Mouse (Mus musculus): ENCODE results near the gene Platr17. TPM values are rescaled to one million over a fixed set of nuclear protein-coding genes. Genes with fewer than 3 reads are reported as not detected.
"Not testable (repeated sequence)": the region's sequence is repeated elsewhere in the genome, so short reads cannot be mapped to it uniquely, and the experiment has no call there.

Platr17 gene
- total RNA-seq, 2 experiments from 2014 or later, result not detected

GRCm38 (mm10) chr17:33940981-33941380 lies 36.0 kb downstream of the Platr17 start:
- peak; percentile 52 to 62 for DNase-seq

GRCm38 (mm10) chr17:33941381-33941780 lies 36.4 kb downstream of the Platr17 start:
- DNase-seq, result no peak

- DNase-seq, result no peak
Measured at GRCm38 (mm10) chr17:33943454-33943853, 38.5 kb downstream of the Platr17 start.

- DNase-seq, result no peak
Measured at GRCm38 (mm10) chr17:33947430-33948089, 42.6 kb downstream of the Platr17 start.

- no peak for DNase-seq
Measured at GRCm38 (mm10) chr17:33948090-33948904, 43.4 kb downstream of the Platr17 start.

- peak; percentile 57 to 65 for DNase-seq
Measured at GRCm38 (mm10) chr17:33948905-33949537, 44.1 kb downstream of the Platr17 start.

GRCm38 (mm10) chr17:33950131-33950625 lies 45.2 kb downstream of the Platr17 start:
- DNase-seq, result no peak

GRCm38 (mm10) chr17:33951021-33951946 lies 46.3 kb downstream of the Platr17 start, which contains the start of gene B3galt4:
TSS of gene B3galt4 (minus strand) at chr17:33951488.
- DNase-seq, result peak; percentile 86 to 90

GRCm38 (mm10) chr17:33952015-33952414 lies 47.1 kb downstream of the Platr17 start:
- not testable (repeated sequence) for DNase-seq

- no peak for DNase-seq
Measured at GRCm38 (mm10) chr17:33952879-33953278, 47.9 kb downstream of the Platr17 start.

- no peak for DNase-seq
Measured at GRCm38 (mm10) chr17:33953310-33953709, 48.4 kb downstream of the Platr17 start.

- DNase-seq, result no peak
Measured at GRCm38 (mm10) chr17:33953961-33954565, 49.1 kb downstream of the Platr17 start.

GRCm38 (mm10) chr17:33954646-33955554 lies 50.0 kb downstream of the Platr17 start:
- peak in 1 of 2 experiments; percentile 46 for DNase-seq

- peak; percentile 91 to 92 for DNase-seq
Measured at GRCm38 (mm10) chr17:33955555-33956214, 50.8 kb downstream of the Platr17 start, which contains the start of the genes Vps52 and Rps18. TSS of gene Vps52 (plus strand) at chr17:33955812. TSS of gene Rps18 (minus strand) at chr17:33956001.

Small RNA genes lying within 50 kb of the gene (microRNA-seq; reads per million reads assigned to microRNA genes)
- gene Gm27740, result not detected

Other genes with a start within 250 kb of the Platr17 start
- gene Hnrnpm, start 218.3 kb upstream of the Platr17 start, total RNA-seq (2021), result 100 to 1,000 TPM; 136 to 171 TPM
- 100 to 1,000 TPM in 1 of 2 experiments, 10 to 100 TPM in 1; 92.9 to 119 TPM for gene March2, start 186.5 kb upstream of the Platr17 start, total RNA-seq (2021)
- gene Rab11b, start 144.6 kb upstream of the Platr17 start, total RNA-seq (2021), result 100 to 1,000 TPM; 231 to 299 TPM
- 100 to 1,000 TPM in 1 of 2 experiments, 10 to 100 TPM in 1; 62.7 to 110 TPM for gene Angptl4, start 123.3 kb upstream of the Platr17 start, total RNA-seq (2021)
- 10 to 100 TPM; 72.2 to 90.5 TPM for gene Kank3, start 94.6 kb upstream of the Platr17 start, total RNA-seq (2021)
- gene Rps28, start 80.6 kb upstream of the Platr17 start, total RNA-seq (2021), result 1,000 to 10,000 TPM; 1,486 to 1,511 TPM
- gene Ndufa7, start 80.6 kb upstream of the Platr17 start, total RNA-seq (2021), result 100 to 1,000 TPM; 432 to 487 TPM
- 10 to 100 TPM; 30.8 to 47.3 TPM for gene Cd320, start 62.0 kb upstream of the Platr17 start, total RNA-seq (2021)
- gene Gm7029, start 31.3 kb upstream of the Platr17 start, total RNA-seq (2021), result not detected
- 1 to 10 TPM; 3.3 to 4.4 TPM for gene Kifc1, start 14.5 kb upstream of the Platr17 start, total RNA-seq (2021)
- 10 to 100 TPM; 29.2 to 30.2 TPM for gene Daxx, start 4.3 kb downstream of the Platr17 start, total RNA-seq (2021)
- gene Tapbp, start 10.8 kb downstream of the Platr17 start, total RNA-seq (2021), result 100 to 1,000 TPM; 178 to 181 TPM
- 10 to 100 TPM; 26.5 to 36.1 TPM for gene Zbtb22, start 10.8 kb downstream of the Platr17 start, total RNA-seq (2021)
- gene Rgl2, start 24.4 kb downstream of the Platr17 start, total RNA-seq (2021), result 10 to 100 TPM; 37.0 to 45.9 TPM
- gene Pfdn6, start 35.2 kb downstream of the Platr17 start, total RNA-seq (2021), result 10 to 100 TPM; 89.2 to 90.6 TPM
- 10 to 100 TPM; 34.4 to 34.9 TPM for gene Wdr46, start 35.5 kb downstream of the Platr17 start, total RNA-seq (2021)
- gene B3galt4, start 46.4 kb downstream of the Platr17 start, total RNA-seq (2021), result 1 to 10 TPM; 4.0 to 6.6 TPM
- gene Vps52, start 50.7 kb downstream of the Platr17 start, total RNA-seq (2021), result 10 to 100 TPM; 53.4 to 59.9 TPM
- 100 to 1,000 TPM; 791 to 792 TPM for gene Rps18, start 50.9 kb downstream of the Platr17 start, total RNA-seq (2021)
- gene H2-K1, start 95.2 kb downstream of the Platr17 start, total RNA-seq (2021), result 100 to 1,000 TPM; 459 to 574 TPM
- 10 to 100 TPM; 43.8 to 48.3 TPM for gene Ring1, start 119.5 kb downstream of the Platr17 start, total RNA-seq (2021)
- gene H2-Ke6, start 122.9 kb downstream of the Platr17 start, total RNA-seq (2021), result 100 to 1,000 TPM; 243 to 247 TPM
- gene Slc39a7, start 126.5 kb downstream of the Platr17 start, total RNA-seq (2021), result 100 to 1,000 TPM; 165 to 198 TPM
- 10 to 100 TPM; 53.5 to 55.7 TPM for gene Rxrb, start 126.7 kb downstream of the Platr17 start, total RNA-seq (2021)
- gene Col11a2, start 134.3 kb downstream of the Platr17 start, total RNA-seq (2021), result 1 to 10 TPM; 1.2 to 2.2 TPM
- gene H2-Oa, start 187.2 kb downstream of the Platr17 start, total RNA-seq (2021), result not detected
- gene H2-DMa, start 214.4 kb downstream of the Platr17 start, total RNA-seq (2021), result 10 to 100 TPM; 11.4 to 12.7 TPM
- gene Brd2, start 217.5 kb downstream of the Platr17 start, total RNA-seq (2021), result 100 to 1,000 TPM; 213 to 224 TPM
- gene H2-DMb2, start 238.2 kb downstream of the Platr17 start, total RNA-seq (2021), result 1 to 10 TPM in 1 of 2 experiments, under 1 TPM in 1; 0.72 to 2.2 TPM
- gene H2-DMb1, start 247.9 kb downstream of the Platr17 start, total RNA-seq (2021), result 1 to 10 TPM; 3.5 to 6.0 TPM

Data from adrenal gland, postnatal 36 days (tissue).